Mouse (Mus musculus): ENCODE measurements around the gene Fkbp5.
"Not testable (repeated sequence)": the region's sequence is repeated elsewhere in the genome, so short reads cannot be mapped to it uniquely, and the experiment has no call there.

GRCm38 (mm10) chr17:28358576-28359261 lies 158.6 kb downstream of the Fkbp5 start:
- TF ChIP-seq CTCF, EP300 (IDR thresholded peaks at IDR 0.05; ENCODE audit: low read depth): not testable (repeated sequence)
